Mouse (Mus musculus): ENCODE measurements around the gene Gm12216. TPM values are rescaled to one million over a fixed set of nuclear protein-coding genes. Genes with fewer than 3 reads are reported as not detected.

The Gm12216 gene
- polyA plus RNA-seq, 1 experiment from 2014 or later = 0.51 TPM

GRCm38 (mm10) chr11:53821230-53821944 lies 37.7 kb downstream of the Gm12216 start:
- H3K9ac ChIP-seq (ENCODE audit: low read depth, low read length) = no peak overlapping the region
- H3K4me2 ChIP-seq = no peak overlapping the region
- ATAC-seq (replicated peaks; ENCODE audit: low FRiP score) = no peak
- no peaks in the 10 kb centered on the region for H3K4me1 ChIP-seq (replicated peaks; ENCODE audit: control insufficient read depth, insufficient read depth, low read length)
- no peak overlapping the region for H3K4me3 ChIP-seq (ENCODE audit: low read depth, low read length)
- DNase-seq (ENCODE audit: low spot score) = no peak
- WGBS = 82% methylated on average over 11 of the region's 11 CpGs
- H3K27me3 ChIP-seq (replicated peaks; ENCODE audit: control insufficient read depth, insufficient read depth, low read length) = no peaks in the 10 kb centered on the region
- H3K27ac ChIP-seq (ENCODE audit: low read depth, low read length) = no peak overlapping the region
- no peaks in the 10 kb centered on the region for H3K9me3 ChIP-seq (ENCODE audit: control insufficient read depth, low read length)
- H3K36me3 ChIP-seq (ENCODE audit: control insufficient read depth, insufficient read depth, low read length) = no peaks in the 10 kb centered on the region

GRCm38 (mm10) chr11:53820516-53821170 lies 38.4 kb downstream of the Gm12216 start:
- Histone ChIP-seq H3K9me3 (ENCODE audit: control insufficient read depth, low read length) (no peaks in the 10 kb centered on the region), H3K9ac (ENCODE audit: low read depth, low read length) (no peak overlapping the region), H3K27me3 (replicated peaks; ENCODE audit: control insufficient read depth, insufficient read depth, low read length) (no peaks in the 10 kb centered on the region), H3K4me1 (replicated peaks; ENCODE audit: control insufficient read depth, insufficient read depth, low read length) (no peaks in the 10 kb centered on the region), H3K27ac (ENCODE audit: low read depth, low read length) (no peak overlapping the region), H3K4me3 (ENCODE audit: low read depth, low read length) (no peak overlapping the region), H3K4me2 (no peak overlapping the region), H3K36me3 (ENCODE audit: control insufficient read depth, insufficient read depth, low read length) (no peaks in the 10 kb centered on the region)
- no peak for DNase-seq (ENCODE audit: low spot score)
- ATAC-seq (replicated peaks; ENCODE audit: low FRiP score) = no peak
- WGBS = 66% methylated on average over 13 of the region's 13 CpGs

GRCm38 (mm10) chr11:53819511-53819910 lies 39.5 kb downstream of the Gm12216 start:
- H3K9me3 ChIP-seq (ENCODE audit: control insufficient read depth, low read length) = no peaks in the 10 kb centered on the region
- no peaks in the 10 kb centered on the region for H3K27me3 ChIP-seq (replicated peaks; ENCODE audit: control insufficient read depth, insufficient read depth, low read length)
- H3K36me3 ChIP-seq (ENCODE audit: control insufficient read depth, insufficient read depth, low read length) = no peaks in the 10 kb centered on the region
- H3K4me2 ChIP-seq = no peak overlapping the region
- H3K27ac ChIP-seq (ENCODE audit: low read depth, low read length) = no peak overlapping the region
- no peaks in the 10 kb centered on the region for H3K4me1 ChIP-seq (replicated peaks; ENCODE audit: control insufficient read depth, insufficient read depth, low read length)
- no peak overlapping the region for H3K4me3 ChIP-seq (ENCODE audit: low read depth, low read length)
- ATAC-seq (replicated peaks; ENCODE audit: low FRiP score) (no peak), DNase-seq (ENCODE audit: low spot score) (no peak)
- no peak overlapping the region for H3K9ac ChIP-seq (ENCODE audit: low read depth, low read length)
- WGBS = 89% methylated on average over 6 of the region's 6 CpGs

- H3K4me1 ChIP-seq (replicated peaks; ENCODE audit: control insufficient read depth, insufficient read depth, low read length) = no peaks in the 10 kb centered on the region
- 64% methylated on average over 6 of the region's 6 CpGs for WGBS
Measured at GRCm38 (mm10) chr11:53818794-53819193, 40.3 kb downstream of the Gm12216 start.

GRCm38 (mm10) chr11:53816841-53817375 lies 42.1 kb downstream of the Gm12216 start:
- no peak overlapping the region for H3K4me2 ChIP-seq
- no peaks in the 10 kb centered on the region for H3K27me3 ChIP-seq (replicated peaks; ENCODE audit: control insufficient read depth, insufficient read depth, low read length)
- H3K4me1 ChIP-seq (replicated peaks; ENCODE audit: control insufficient read depth, insufficient read depth, low read length) = no peaks in the 10 kb centered on the region
- ATAC-seq (replicated peaks; ENCODE audit: low FRiP score) (no peak), DNase-seq (ENCODE audit: low spot score) (no peak)
- WGBS = 76% methylated on average over 5 of the region's 5 CpGs
- no peaks in the 10 kb centered on the region for H3K9me3 ChIP-seq (ENCODE audit: control insufficient read depth, low read length)
- H3K9ac ChIP-seq (ENCODE audit: low read depth, low read length) = no peak overlapping the region
- H3K4me3 ChIP-seq (ENCODE audit: low read depth, low read length) = no peak overlapping the region
- H3K36me3 ChIP-seq (ENCODE audit: control insufficient read depth, insufficient read depth, low read length) = no peaks in the 10 kb centered on the region
- no peak overlapping the region for H3K27ac ChIP-seq (ENCODE audit: low read depth, low read length)

More at GRCm38 (mm10) chr11:53818794-53819193, 40.3 kb downstream of the Gm12216 start:
- no peak for DNase-seq (ENCODE audit: low spot score)
- Histone ChIP-seq H3K4me2 (no peak overlapping the region), H3K27ac (ENCODE audit: low read depth, low read length) (no peak overlapping the region), H3K27me3 (replicated peaks; ENCODE audit: control insufficient read depth, insufficient read depth, low read length) (no peaks in the 10 kb centered on the region), H3K36me3 (ENCODE audit: control insufficient read depth, insufficient read depth, low read length) (no peaks in the 10 kb centered on the region), H3K9ac (ENCODE audit: low read depth, low read length) (no peak overlapping the region), H3K9me3 (ENCODE audit: control insufficient read depth, low read length) (no peaks in the 10 kb centered on the region), H3K4me3 (ENCODE audit: low read depth, low read length) (no peak overlapping the region)
- ATAC-seq (replicated peaks; ENCODE audit: low FRiP score) = no peak

GRCm38 (mm10) chr11:53814810-53815209 lies 44.2 kb downstream of the Gm12216 start:
- ATAC-seq (replicated peaks; ENCODE audit: low FRiP score) (no peak), DNase-seq (ENCODE audit: low spot score) (no peak)
- Histone ChIP-seq H3K4me1 (replicated peaks; ENCODE audit: control insufficient read depth, insufficient read depth, low read length) (no peaks in the 10 kb centered on the region), H3K4me3 (ENCODE audit: low read depth, low read length) (no peak overlapping the region), H3K4me2 (no peak overlapping the region), H3K27ac (ENCODE audit: low read depth, low read length) (no peak overlapping the region), H3K36me3 (ENCODE audit: control insufficient read depth, insufficient read depth, low read length) (no peaks in the 10 kb centered on the region), H3K27me3 (replicated peaks; ENCODE audit: control insufficient read depth, insufficient read depth, low read length) (no peaks in the 10 kb centered on the region), H3K9me3 (ENCODE audit: control insufficient read depth, low read length) (no peaks in the 10 kb centered on the region), H3K9ac (ENCODE audit: low read depth, low read length) (no peak overlapping the region)
- WGBS = 61% methylated on average over 3 of the region's 3 CpGs

- Histone ChIP-seq H3K4me3 (ENCODE audit: low read depth, low read length) (no peak overlapping the region), H3K36me3 (ENCODE audit: control insufficient read depth, insufficient read depth, low read length) (no peaks in the 10 kb centered on the region), H3K27me3 (replicated peaks; ENCODE audit: control insufficient read depth, insufficient read depth, low read length) (no peaks in the 10 kb centered on the region), H3K27ac (ENCODE audit: low read depth, low read length) (no peak overlapping the region), H3K9me3 (ENCODE audit: control insufficient read depth, low read length) (no peaks in the 10 kb centered on the region), H3K4me1 (replicated peaks; ENCODE audit: control insufficient read depth, insufficient read depth, low read length) (0 out of 2 replicates have a peak, but pooled peaks cover 3% of the 10 kb centered on the region), H3K4me2 (no peak overlapping the region), H3K9ac (ENCODE audit: low read depth, low read length) (no peak overlapping the region)
- ATAC-seq (replicated peaks; ENCODE audit: low FRiP score) (no peak), DNase-seq (ENCODE audit: low spot score) (no peak)
- WGBS = 84% methylated on average over 16 of the region's 16 CpGs
Measured at GRCm38 (mm10) chr11:53813001-53813868, 45.8 kb downstream of the Gm12216 start.

GRCm38 (mm10) chr11:53811312-53811711 lies 47.7 kb downstream of the Gm12216 start:
- 0 out of 2 replicates have a peak, but pooled peaks cover 3% of the 10 kb centered on the region for H3K4me1 ChIP-seq (replicated peaks; ENCODE audit: control insufficient read depth, insufficient read depth, low read length)
- no peak overlapping the region for H3K4me2 ChIP-seq
- no peaks in the 10 kb centered on the region for H3K27me3 ChIP-seq (replicated peaks; ENCODE audit: control insufficient read depth, insufficient read depth, low read length)
- no peak overlapping the region for H3K27ac ChIP-seq (ENCODE audit: low read depth, low read length)
- no peaks in the 10 kb centered on the region for H3K9me3 ChIP-seq (ENCODE audit: control insufficient read depth, low read length)
- H3K4me3 ChIP-seq (ENCODE audit: low read depth, low read length) = no peak overlapping the region
- no peak overlapping the region for H3K9ac ChIP-seq (ENCODE audit: low read depth, low read length)
- H3K36me3 ChIP-seq (ENCODE audit: control insufficient read depth, insufficient read depth, low read length) = no peaks in the 10 kb centered on the region
- WGBS = 79% methylated on average over 3 of the region's 3 CpGs
- DNase-seq (ENCODE audit: low spot score) = no peak
- ATAC-seq (replicated peaks; ENCODE audit: low FRiP score) = no peak

Data from liver, embryonic 11.5 days (tissue).